Mouse (Mus musculus) intestine, embryonic 16.5 days (tissue): ENCODE measurements around the gene Rbm8a. TPM values are rescaled to one million over a fixed set of nuclear protein-coding genes. Genes with fewer than 3 reads are reported as not detected.

Source experiments
- ATAC-seq: fragments of 200-750 bp; cut with Nextera tagmentation; 2 replicates; pipeline ENCODE4 v1.8.0; 2017; ENCODE audit warnings: moderate TSS enrichment, moderate library complexity
- H3K27ac ChIP-seq: fragments of 300-500 bp; sonication (generic); 2 replicates; pipeline ENCODE4 v1.5.1; 2014; ENCODE audit warnings: mild to moderate bottlenecking, low read length
- H3K27me3 ChIP-seq: fragments of 300-500 bp; sonication (generic); replicated peaks from 2 replicates; pipeline ENCODE4 v1.6.1; 2014; ENCODE audit warnings: low read length, control low read depth, mixed read lengths; ENCODE audit not compliant: control insufficient read depth, insufficient read depth
- H3K36me3 ChIP-seq: fragments of 300-500 bp; sonication (generic); 2 replicates; pipeline ENCODE4 v1.6.1; 2014; ENCODE audit warnings: low read length, control low read depth; ENCODE audit not compliant: control insufficient read depth, insufficient read depth
- H3K4me1 ChIP-seq: fragments of 300-500 bp; sonication (generic); 2 replicates; pipeline ENCODE4 v1.6.1; 2014; ENCODE audit warnings: low read length, control low read depth, mixed read lengths; ENCODE audit not compliant: control insufficient read depth, insufficient read depth
- H3K4me2 ChIP-seq: fragments of 300-500 bp; sonication (generic); 2 replicates; pipeline ENCODE4 v1.6.1; 2014; ENCODE audit warnings: low read depth, low read length, control low read depth
- H3K4me3 ChIP-seq: fragments of 300-500 bp; sonication (generic); 2 replicates; pipeline ENCODE4 v1.5.1; 2014; ENCODE audit warnings: mild to moderate bottlenecking, low read length
- H3K9ac ChIP-seq: fragments of 300-500 bp; sonication (generic); 2 replicates; pipeline ENCODE4 v1.6.1; 2014; ENCODE audit warnings: low read depth, low read length
- H3K9me3 ChIP-seq: fragments of 300-500 bp; sonication (generic); 2 replicates; pipeline ENCODE4 v1.6.1; 2016; ENCODE audit warnings: low read length, control low read depth; ENCODE audit not compliant: control insufficient read depth
- WGBS: fragments of 180-500 bp; shearing (Covaris S2); extraction: QIAGEN DNeasy Blood & Tissue Kit; methylation state at CpG from one replicate; pipeline ENCODE4 v1.1.7; 2014; 5-methylcytosine and 5-hydroxymethylcytosine counted together
- polyA plus RNA-seq: library from polyadenylated mRNA; unstranded; fragments of >200 nt; fragmentation: Nextera tagmentation; extraction: Ambion mirVana; gene quantifications from 2 replicates; pipeline ENCODE4 v1.2.1, GENCODE M21; 2015

The Rbm8a gene
- polyA plus RNA-seq, 1 experiment from 2014 or later = 103 TPM

DNA sequence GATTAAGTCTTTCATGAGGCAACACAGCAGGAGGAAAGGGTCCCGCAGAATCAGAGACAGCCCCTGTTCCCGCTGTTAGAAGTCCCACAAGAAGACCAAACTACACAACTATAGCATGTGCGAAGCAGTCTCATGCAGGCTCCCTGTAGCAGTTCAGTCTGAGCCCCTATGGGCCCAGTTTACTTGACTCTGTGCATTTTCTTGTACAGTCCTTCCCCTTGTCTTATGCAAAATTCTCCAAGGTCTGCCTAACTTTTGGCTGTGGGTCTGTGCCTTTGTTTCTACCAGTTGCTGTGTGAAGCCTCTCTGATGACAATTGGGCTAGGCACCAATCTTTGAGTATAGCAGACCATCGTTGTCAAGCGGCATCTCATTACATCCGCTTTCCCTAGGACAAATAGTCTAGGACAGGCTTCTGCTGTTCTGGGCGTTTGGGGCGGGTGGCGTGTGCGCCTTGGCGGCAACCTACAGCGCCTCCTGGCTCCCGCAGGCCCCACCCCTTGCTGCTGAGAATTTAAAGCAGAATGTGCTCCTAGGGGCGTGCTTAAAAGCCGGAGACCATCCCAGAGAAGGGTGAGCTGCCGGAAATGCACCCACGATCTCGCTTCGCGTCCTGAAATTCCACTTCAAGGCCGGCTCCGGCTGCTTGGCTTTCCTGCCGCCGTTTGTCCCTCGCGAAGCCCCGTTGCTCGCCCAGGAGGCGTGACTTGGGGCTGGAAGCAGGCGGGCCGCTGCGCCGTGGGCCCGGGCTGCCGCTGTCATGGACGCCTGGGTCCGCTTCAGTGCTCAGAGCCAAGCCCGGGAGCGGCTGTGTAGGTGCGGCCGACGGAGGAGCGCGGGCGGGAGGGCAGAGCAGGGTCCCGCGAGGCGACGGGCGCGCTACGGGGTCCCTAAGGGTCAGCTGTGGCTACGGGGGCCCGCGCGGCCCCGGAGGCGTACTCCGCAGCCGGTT is 5.5 kb downstream of the Rbm8a start, which contains the start of the genes Pex11b and Gm42957:
Gene Pex11b, plus strand, starts transcription at position 449 of the 952 bp plus-strand sequence.
Gene Gm42957, plus strand, starts transcription at position 547 of the 952 bp plus-strand sequence.
- Histone ChIP-seq H3K4me3 (peak within 1 kb of the TSS; percentile 85), H3K9me3 (no peaks in the 10 kb centered on the region), H3K9ac (peak within 1 kb of the TSS; percentile 94), H3K4me1 (peaks cover 24% of the 10 kb centered on the region), H3K27me3 (no peaks in the 10 kb centered on the region), H3K27ac (peak within 1 kb of the TSS; percentile 79), H3K4me2 (peak within 1 kb of the TSS; percentile 60), H3K36me3 (0 out of 2 replicates have a peak, but pooled peaks cover 3% of the 10 kb centered on the region)
- ATAC-seq = peak; percentile 92
- WGBS = 2% methylated on average over 59 of the region's 60 CpGs

DNA sequence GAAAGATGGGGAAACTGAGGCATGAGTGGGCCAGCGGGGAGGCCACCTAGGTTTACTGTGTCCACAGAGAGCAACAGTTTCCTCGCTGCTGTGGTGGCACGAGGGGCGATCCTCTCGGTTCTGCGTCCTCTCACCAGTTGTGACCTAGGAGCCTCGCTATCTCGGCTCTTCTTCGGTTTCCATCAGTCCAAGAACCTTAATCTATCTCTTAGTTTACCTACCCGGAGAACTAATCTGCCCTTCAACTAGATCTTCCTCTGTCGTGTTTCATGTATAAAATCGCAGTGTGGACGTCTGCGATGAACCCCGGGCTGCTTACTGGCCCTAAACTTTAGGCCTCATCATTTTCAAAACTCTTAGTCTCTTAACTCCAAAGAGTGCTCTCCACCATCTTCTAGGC is 6.2 kb downstream of the Rbm8a start:
- H3K27ac ChIP-seq = peak overlapping the region; percentile 79
- H3K9me3 ChIP-seq = no peaks in the 10 kb centered on the region
- no peaks in the 10 kb centered on the region for H3K27me3 ChIP-seq
- H3K4me1 ChIP-seq = peaks cover 20% of the 10 kb centered on the region
- peak overlapping the region; percentile 85 for H3K4me3 ChIP-seq
- 7% methylated on average over 15 of the region's 15 CpGs for WGBS
- peak overlapping the region; percentile 94 for H3K9ac ChIP-seq
- ATAC-seq = peak; percentile 27
- 0 out of 2 replicates have a peak, but pooled peaks cover 3% of the 10 kb centered on the region for H3K36me3 ChIP-seq
- H3K4me2 ChIP-seq = peak overlapping the region; percentile 60

- ATAC-seq = no peak
- 70% methylated on average over 11 of the region's 11 CpGs for WGBS
- H3K27ac ChIP-seq = peak overlapping the region; percentile 0; the same call in 1 of the 2 replicates
Measured at GRCm38 (mm10) chr3:96636448-96636847, 6.7 kb downstream of the Rbm8a start.

DNA sequence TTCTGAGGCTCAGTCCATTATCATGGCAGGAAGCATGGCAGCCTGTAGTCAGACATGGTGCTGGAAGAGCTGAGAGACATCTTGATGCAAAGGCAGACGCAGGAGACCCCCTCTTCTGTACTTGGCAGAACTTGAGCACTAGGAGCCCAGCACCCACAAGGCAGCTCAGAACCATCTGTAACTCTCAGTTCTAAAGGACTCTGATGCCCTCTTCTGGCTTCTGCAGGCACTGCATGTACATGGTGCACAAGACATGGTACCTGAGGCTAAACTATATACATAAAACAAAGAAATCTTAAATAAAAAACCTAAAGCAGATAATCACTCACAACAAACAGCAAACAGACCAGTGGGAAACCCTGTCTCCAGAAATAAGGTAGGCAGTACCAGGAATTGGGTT is 9.5 kb downstream of the Rbm8a start:
- no peak overlapping the region for H3K9ac ChIP-seq
- no peak overlapping the region for H3K4me2 ChIP-seq
- no peak overlapping the region for H3K27ac ChIP-seq
- H3K4me3 ChIP-seq = no peak overlapping the region
- H3K27me3 ChIP-seq = no peaks in the 10 kb centered on the region
- H3K4me1 ChIP-seq = peaks cover 17% of the 10 kb centered on the region
- WGBS = 92% methylated on average over 1 of the region's 1 CpGs
- no peak for ATAC-seq
- no peaks in the 10 kb centered on the region for H3K9me3 ChIP-seq
- 0 out of 2 replicates have a peak, but pooled peaks cover 8% of the 10 kb centered on the region for H3K36me3 ChIP-seq

More at GRCm38 (mm10) chr3:96636448-96636847, 6.7 kb downstream of the Rbm8a start:
- Histone ChIP-seq H3K9ac (peak overlapping the region; percentile 94), H3K36me3 (0 out of 2 replicates have a peak, but pooled peaks cover 3% of the 10 kb centered on the region), H3K4me3 (peak overlapping the region; percentile 85), H3K9me3 (no peaks in the 10 kb centered on the region), H3K4me1 (peaks cover 17% of the 10 kb centered on the region), H3K27me3 (no peaks in the 10 kb centered on the region), H3K4me2 (peak overlapping the region; percentile 60)

- H3K9ac ChIP-seq = no peak within 1 kb of the TSS
- 64% methylated on average over 7 of the region's 7 CpGs for WGBS
- no peaks in the 10 kb centered on the region for H3K4me1 ChIP-seq
- no peak within 1 kb of the TSS for H3K27ac ChIP-seq
- H3K4me2 ChIP-seq = no peak within 1 kb of the TSS
- peak; percentile 42; the same call in 1 of the 2 replicates for ATAC-seq
- no peaks in the 10 kb centered on the region for H3K9me3 ChIP-seq
- H3K36me3 ChIP-seq = 0 out of 2 replicates have a peak, but pooled peaks cover 5% of the 10 kb centered on the region
- no peaks in the 10 kb centered on the region for H3K27me3 ChIP-seq
- no peak within 1 kb of the TSS for H3K4me3 ChIP-seq
Measured at GRCm38 (mm10) chr3:96645018-96645649, 15.4 kb downstream of the Rbm8a start, which contains the start of gene Itga10. Itga10 (plus strand) TSS chr3:96645584.

DNA sequence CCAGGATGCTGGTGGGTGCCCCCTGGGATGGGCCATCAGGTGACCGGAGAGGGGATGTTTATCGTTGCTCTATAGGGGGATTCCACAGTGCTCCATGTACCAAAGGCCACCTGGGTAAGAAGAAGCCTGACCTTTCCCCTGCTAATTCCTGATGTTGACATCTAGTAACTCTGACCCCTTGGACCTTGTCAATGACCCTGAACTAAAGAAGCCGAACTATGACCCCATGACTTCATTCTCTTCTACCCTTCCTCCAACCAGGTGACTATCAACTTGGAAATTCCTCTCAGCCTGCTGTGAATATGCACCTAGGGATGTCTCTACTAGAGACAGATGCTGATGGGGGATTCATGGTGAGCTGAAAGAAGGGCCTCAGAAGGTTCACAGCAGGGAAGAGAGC is 17.6 kb downstream of the Rbm8a start:
- H3K27ac ChIP-seq = no peak overlapping the region
- no peaks in the 10 kb centered on the region for H3K27me3 ChIP-seq
- H3K9me3 ChIP-seq = no peaks in the 10 kb centered on the region
- ATAC-seq = no peak
- no peak overlapping the region for H3K4me2 ChIP-seq
- 85% methylated on average over 3 of the region's 3 CpGs for WGBS
- no peak overlapping the region for H3K4me3 ChIP-seq
- 0 out of 2 replicates have a peak, but pooled peaks cover 5% of the 10 kb centered on the region for H3K36me3 ChIP-seq
- no peak overlapping the region for H3K9ac ChIP-seq
- no peaks in the 10 kb centered on the region for H3K4me1 ChIP-seq

DNA sequence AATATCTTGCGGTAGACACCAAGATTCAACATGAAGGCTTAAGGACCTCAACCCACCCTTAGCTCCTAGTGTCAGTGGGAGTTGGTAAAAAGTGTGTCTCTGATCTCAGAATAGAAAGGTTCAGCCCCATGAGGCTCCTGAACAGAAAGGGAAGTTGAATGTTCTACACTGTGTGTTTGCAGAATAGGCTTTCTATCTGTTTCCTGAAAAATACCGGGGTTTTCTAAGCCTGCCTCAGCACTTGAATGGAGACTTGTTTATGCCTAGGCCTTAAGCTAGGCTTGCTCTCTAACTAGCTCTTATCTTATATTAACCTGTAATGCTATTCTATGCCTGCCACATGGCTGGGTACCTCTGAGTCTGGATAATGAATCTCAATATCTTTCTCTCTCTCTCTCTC is 31.2 kb downstream of the Rbm8a start:
- Histone ChIP-seq H3K27me3 (no peaks in the 10 kb centered on the region), H3K36me3 (no peaks in the 10 kb centered on the region), H3K4me2 (no peak overlapping the region), H3K9ac (no peak overlapping the region), H3K27ac (no peak overlapping the region), H3K4me3 (no peak overlapping the region), H3K9me3 (no peaks in the 10 kb centered on the region), H3K4me1 (no peaks in the 10 kb centered on the region)
- 84% methylated on average over 2 of the region's 2 CpGs for WGBS
- no peak for ATAC-seq

DNA sequence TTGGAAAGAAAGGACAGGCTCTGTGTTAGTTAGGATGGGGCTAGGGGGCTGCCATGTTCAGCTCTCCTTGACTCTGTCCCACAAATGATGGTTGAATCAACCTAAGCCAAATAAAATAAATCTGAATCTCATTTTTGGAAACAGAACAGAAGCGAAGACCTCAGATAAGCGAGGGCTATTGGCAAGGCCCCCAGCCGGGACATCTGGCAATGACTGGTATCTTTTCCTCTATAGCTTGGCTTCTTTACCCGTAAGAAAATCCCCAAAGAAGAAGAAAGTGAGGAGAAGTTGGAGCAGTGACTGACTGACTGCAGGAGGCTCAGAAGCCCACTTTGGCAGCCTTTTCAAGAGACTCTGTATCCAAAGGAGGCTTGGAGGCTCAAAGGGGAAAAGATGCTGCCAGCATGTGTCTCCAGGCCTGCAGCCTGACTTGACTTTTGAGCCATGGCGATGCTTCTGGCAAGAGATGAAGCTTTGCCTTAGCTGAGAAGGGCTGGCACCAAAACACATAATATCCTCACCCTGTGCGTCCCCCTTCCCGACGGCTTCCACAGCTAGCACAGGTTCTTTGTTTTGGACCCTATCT is 33.1 kb downstream of the Rbm8a start:
- no peaks in the 10 kb centered on the region for H3K36me3 ChIP-seq
- H3K4me2 ChIP-seq = no peak overlapping the region; the same call in 1 of the 2 replicates
- no peak overlapping the region for H3K9ac ChIP-seq
- no peaks in the 10 kb centered on the region for H3K9me3 ChIP-seq
- ATAC-seq = no peak
- H3K27me3 ChIP-seq = no peaks in the 10 kb centered on the region
- 51% methylated on average over 8 of the region's 8 CpGs for WGBS
- H3K27ac ChIP-seq = no peak overlapping the region
- H3K4me3 ChIP-seq = no peak overlapping the region
- no peaks in the 10 kb centered on the region for H3K4me1 ChIP-seq
